In genomic region chr8:71400826-71401225, GRCm38 (mm10) we compare ENCODE assay signal across 24 mouse cellular contexts. TPM values are rescaled to one million over a fixed set of nuclear protein-coding genes. Genes with fewer than 3 reads are reported as not detected.
DNase-seq lines count a peak whose midpoint lies in the region; ATAC-seq and TF ChIP-seq lines count a peak whose summit lies in the region.
"Had no signal": no experiment of that assay in that cellular context is flagged by ENCODE, and none has a peak within 500 bp of the region (broad histone marks: within the 10 kb centered on the region; RNA-seq: fewer than 3 reads in every experiment).

No protein-coding gene starts in this region.

- no peak for TF ChIP-seq EP300 in heart, adult 2 months (IDR thresholded peaks at IDR 0.05; ENCODE audit: insufficient read depth, low read depth, low read length)
- no peak for TF ChIP-seq EP300 in liver, postnatal 0 days (IDR thresholded peaks at IDR 0.05; ENCODE audit: low read depth)

- no peaks in the 10 kb centered on the region for H3K36me3 ChIP-seq in heart, adult 2 months (ENCODE audit: control insufficient read depth, insufficient read depth, low read length)
- peaks cover 18% of the 10 kb centered on the region for H3K36me3 ChIP-seq in liver, postnatal 0 days (replicated peaks; ENCODE audit: insufficient read depth, low read length)

- no peak overlapping the region for H3K4me3 ChIP-seq in heart, adult 2 months
- H3K4me3 ChIP-seq in liver, postnatal 0 days (ENCODE audit: low read depth, low read length): no peak overlapping the region
- H3K4me3 ChIP-seq: forebrain, embryonic 10.5 days; forebrain, embryonic 13.5 days had no signal

- H3K27me3 ChIP-seq in heart, adult 2 months (ENCODE audit: control insufficient read depth, insufficient read depth, low read length): no peaks in the 10 kb centered on the region
- H3K27me3 ChIP-seq in liver, postnatal 0 days (ENCODE audit: insufficient read depth, low read length): no peaks in the 10 kb centered on the region
- H3K27me3 ChIP-seq: forebrain, embryonic 13.5 days had no signal

- no peak overlapping the region for H3K27ac ChIP-seq in heart, adult 2 months
- no peak overlapping the region for H3K27ac ChIP-seq in liver, postnatal 0 days (ENCODE audit: low read depth)
- H3K27ac ChIP-seq: forebrain, embryonic 10.5 days; forebrain, embryonic 13.5 days; hindbrain, embryonic 14.5 days; hindbrain, postnatal 0 days had no signal

- no peak overlapping the region for H3K4me2 ChIP-seq in liver, postnatal 0 days (ENCODE audit: low read depth, low read length)
- H3K4me2 ChIP-seq: forebrain, embryonic 13.5 days; heart, embryonic 11.5 days; hindbrain, embryonic 14.5 days had no signal

- no peaks in the 10 kb centered on the region for H3K79me2 ChIP-seq in heart, adult 2 months (replicated peaks; ENCODE audit: control insufficient read depth, insufficient read depth, low read length)

- no peak for TF ChIP-seq CTCF in heart, adult 2 months (IDR thresholded peaks at IDR 0.05)
- no peak for TF ChIP-seq CTCF in liver, postnatal 0 days (IDR thresholded peaks at IDR 0.05; ENCODE audit: low read depth)

- 90% methylated on average over 2 of the region's 2 CpGs for WGBS in heart, adult 2 months
- 87% methylated on average over 2 of the region's 2 CpGs for WGBS in liver, postnatal 0 days (ENCODE audit: insufficient replicate concordance)

- intact Hi-C loops in heart, adult 2 months (cut with DNase I): no loop called here

- ATAC-seq in liver, postnatal 0 days: no peak
- ATAC-seq: activated CD4-positive, CD25-positive, alpha-beta regulatory T cell, adult 4 months; forebrain, embryonic 13.5 days; forebrain, embryonic 16.5 days; hindbrain, postnatal 0 days; inflammation-experienced regulatory T-cells, adult 6 months had no signal

- no peaks in the 10 kb centered on the region for H3K9me3 ChIP-seq in liver, postnatal 0 days (ENCODE audit: low read length)
- H3K9me3 ChIP-seq: forebrain, embryonic 10.5 days; forebrain, embryonic 13.5 days had no signal

- H3K4me1 ChIP-seq in heart, adult 2 months (ENCODE audit: control insufficient read depth, insufficient read depth, low read length): peaks cover 3% of the 10 kb centered on the region
- peaks cover 22% of the 10 kb centered on the region for H3K4me1 ChIP-seq in liver, postnatal 0 days (ENCODE audit: insufficient read depth)

- no peak for TF ChIP-seq POLR2A in heart, adult 2 months (IDR thresholded peaks at IDR 0.05; ENCODE audit: insufficient read depth, low read depth, low read length)

- no peak overlapping the region for H3K9ac ChIP-seq in heart, adult 2 months (ENCODE audit: low read depth, low read length)
- H3K9ac ChIP-seq in liver, postnatal 0 days (replicated peaks): no peak overlapping the region
- H3K9ac ChIP-seq: forebrain, embryonic 13.5 days; hindbrain, embryonic 14.5 days had no signal

- peak; percentile 3 for DNase-seq in cerebellum, adult 8-10 months
- DNase-seq in cerebellum, postnatal 14 days: no peak
- peak; percentile 1 to 12 for DNase-seq in heart, adult 2 months
- DNase-seq in heart, postnatal 4 days: no peak
- DNase-seq in liver: peak; percentile 1
- DNase-seq in liver, postnatal 0 days: no peak
- DNase-seq in testis, postnatal 10 days (ENCODE audit: low spot score): peak; percentile 35
- no peak for DNase-seq in testis, postnatal 14 days (ENCODE audit: low spot score)
- DNase-seq: adrenal gland, adult 8-10 months; adrenal gland, postnatal 25 days; cerebellum, adult 11-12 months; cerebellum, postnatal 10 days; gastrocnemius, postnatal 10 days; gastrocnemius, postnatal 36 days had no signal

RNA-seq across cellular contexts. Expression of gene Babam1, which starts 4.2 kb away (rescaled TPM):
- total RNA-seq in heart, adult 2 months (2021): 10 to 100 TPM; 62.8 to 70.2 TPM
- 88.7 and 91.3 TPM in 2 replicates for polyA plus RNA-seq in heart, adult 2 months (2012; rRNA removed)
- 10 to 100 TPM; 69.4 to 70.7 TPM for total RNA-seq in heart, postnatal 4 days (2021)
- 40.0 and 40.7 TPM in 2 replicates for polyA plus RNA-seq in liver, postnatal 0 days (2015; fragmentation: Nextera tagmentation; extraction: Ambion mirVana)

RNA-seq across cellular contexts. Expression of gene Ankle1, which starts 5.0 kb away (rescaled TPM):
- total RNA-seq in heart, adult 2 months (2021): not detected
- 0.15 and 0.31 TPM in 2 replicates for polyA plus RNA-seq in heart, adult 2 months (2012; rRNA removed)
- 1 to 10 TPM; 9.8 TPM for total RNA-seq in heart, postnatal 4 days (2021)
- 11.4 and 11.9 TPM in 2 replicates for polyA plus RNA-seq in liver, postnatal 0 days (2015; fragmentation: Nextera tagmentation; extraction: Ambion mirVana)
- total RNA-seq: gastrocnemius, adult 18-20 months had no signal

RNA-seq across cellular contexts. Expression of gene Ushbp1, which starts 5.2 kb away (rescaled TPM):
- 10 to 100 TPM; 22.9 to 23.9 TPM for total RNA-seq in heart, adult 2 months (2021)
- polyA plus RNA-seq in heart, adult 2 months (2012; rRNA removed): 71.7 and 72.2 TPM in 2 replicates
- 10 to 100 TPM; 27.2 to 27.9 TPM for total RNA-seq in heart, postnatal 4 days (2021)
- 4.6 and 5.6 TPM in 2 replicates for polyA plus RNA-seq in liver, postnatal 0 days (2015; fragmentation: Nextera tagmentation; extraction: Ambion mirVana)
- total RNA-seq: granulocyte monocyte progenitor cell, adult 5-6 weeks had no signal

RNA-seq across cellular contexts. Expression of gene Nr2f6, which starts 19.1 kb away (rescaled TPM):
- 10 to 100 TPM; 47.6 to 56.7 TPM for total RNA-seq in heart, adult 2 months (2021)
- 53.9 and 63.2 TPM in 2 replicates for polyA plus RNA-seq in heart, adult 2 months (2012; rRNA removed)
- 10 to 100 TPM; 64.9 to 66.4 TPM for total RNA-seq in heart, postnatal 4 days (2021)
- polyA plus RNA-seq in liver, postnatal 0 days (2015; fragmentation: Nextera tagmentation; extraction: Ambion mirVana): 38.0 and 46.6 TPM in 2 replicates

RNA-seq across cellular contexts. Expression of gene Ocel1, which starts 29.7 kb away (rescaled TPM):
- 10 to 100 TPM; 12.4 to 15.2 TPM for total RNA-seq in heart, adult 2 months (2021)
- polyA plus RNA-seq in heart, adult 2 months (2012; rRNA removed): 8.0 and 9.1 TPM in 2 replicates
- total RNA-seq in heart, postnatal 4 days (2021): 1 to 10 TPM; 7.9 to 9.9 TPM
- 5.3 and 5.9 TPM in 2 replicates for polyA plus RNA-seq in liver, postnatal 0 days (2015; fragmentation: Nextera tagmentation; extraction: Ambion mirVana)

Comparison
In these comparisons a context has a peak if more than half of its experiments do, and no peak if none do; other contexts are left out.
1. DNase-seq: peak in cerebellum, adult 8-10 months (single experiment), heart, adult 2 months (2 of 2), liver (single experiment) and testis, postnatal 10 days (single experiment); none in cerebellum, postnatal 14 days (0 of 2), heart, postnatal 4 days (single experiment), liver, postnatal 0 days (single experiment) and testis, postnatal 14 days (single experiment).
2. RNA of gene Ankle1, which starts 5.0 kb away (total RNA-seq): 9.8 TPM in heart, postnatal 4 days; not detected in heart, adult 2 months; every median in the first group is over 4 times any median in the second.